Mouse (Mus musculus) neural tube, embryonic 14.5 days (tissue): ENCODE measurements around the gene Themis2. TPM values are rescaled to one million over a fixed set of nuclear protein-coding genes. Genes with fewer than 3 reads are reported as not detected.
"Not testable (repeated sequence)": the region's sequence is repeated elsewhere in the genome, so short reads cannot be mapped to it uniquely, and the experiment has no call there.

ENCODE experiments used
- ATAC-seq: fragments of 200-750 bp; cut with Nextera tagmentation; 2 replicates; pipeline ENCODE4 v1.8.0; 2017; ENCODE audit warnings: low read depth, mild to moderate bottlenecking, moderate TSS enrichment, moderate library complexity
- H3K27ac ChIP-seq: fragments of 300-500 bp; sonication (generic); 2 replicates; pipeline ENCODE4 v1.5.1; 2014; ENCODE audit warnings: low read depth, mild to moderate bottlenecking, control low read depth, low read length, moderate library complexity, mixed read lengths
- H3K27me3 ChIP-seq: fragments of 300-500 bp; sonication (generic); 2 replicates; pipeline ENCODE4 v1.6.1; 2014; ENCODE audit warnings: low read length; ENCODE audit not compliant: control insufficient read depth, insufficient read depth
- H3K36me3 ChIP-seq: fragments of 300-500 bp; sonication (generic); 2 replicates; pipeline ENCODE4 v1.6.1; 2014; ENCODE audit warnings: low read length, mixed read lengths; ENCODE audit not compliant: control insufficient read depth, insufficient read depth
- H3K4me1 ChIP-seq: fragments of 300-500 bp; sonication (generic); 2 replicates; pipeline ENCODE4 v1.6.1; 2014; ENCODE audit warnings: low read length; ENCODE audit not compliant: control insufficient read depth, insufficient read depth
- H3K4me2 ChIP-seq: fragments of 300-500 bp; sonication (generic); 2 replicates; pipeline ENCODE4 v1.6.1; 2014; ENCODE audit warnings: mild to moderate bottlenecking, low read depth, low read length, control low read depth
- H3K4me3 ChIP-seq: fragments of 300-500 bp; sonication (generic); 2 replicates; pipeline ENCODE4 v1.5.1; 2014; ENCODE audit warnings: low read depth, low read length, control low read depth, mixed read lengths
- H3K9ac ChIP-seq: fragments of 300-500 bp; sonication (generic); replicated peaks from 2 replicates; pipeline ENCODE4 v1.6.1; 2014; ENCODE audit warnings: low read depth, mild to moderate bottlenecking, control low read depth, low read length, mixed read lengths
- H3K9me3 ChIP-seq: fragments of 300-500 bp; sonication (generic); 2 replicates; pipeline ENCODE4 v1.6.1; 2016; ENCODE audit warnings: low read length; ENCODE audit not compliant: control insufficient read depth
- WGBS: fragments of 180-500 bp; shearing (Covaris S2); extraction: QIAGEN DNeasy Blood & Tissue Kit; methylation state at CpG from one replicate; pipeline ENCODE4 v1.1.7; 2014; 5-methylcytosine and 5-hydroxymethylcytosine counted together
- polyA plus RNA-seq: library from polyadenylated mRNA; unstranded; fragments of >200 nt; fragmentation: Nextera tagmentation; extraction: Ambion mirVana; gene quantifications from 2 replicates; pipeline ENCODE4 v1.2.1, GENCODE M21; 2014

Gene Themis2
- polyA plus RNA-seq, 1 experiment from 2014 or later: 0.11 TPM

GRCm38 (mm10) chr4:132802171-132802637 is 6.0 kb upstream of the Themis2 start:
- Histone ChIP-seq H3K4me1 (no peaks in the 10 kb centered on the region), H3K9ac (no peak overlapping the region), H3K4me2 (no peak overlapping the region), H3K9me3 (no peaks in the 10 kb centered on the region), H3K27ac (no peak overlapping the region), H3K4me3 (no peak overlapping the region), H3K36me3 (no peaks in the 10 kb centered on the region), H3K27me3 (no peaks in the 10 kb centered on the region)
- WGBS: 72% methylated on average over 16 of the region's 16 CpGs
- no peak for ATAC-seq

DNA sequence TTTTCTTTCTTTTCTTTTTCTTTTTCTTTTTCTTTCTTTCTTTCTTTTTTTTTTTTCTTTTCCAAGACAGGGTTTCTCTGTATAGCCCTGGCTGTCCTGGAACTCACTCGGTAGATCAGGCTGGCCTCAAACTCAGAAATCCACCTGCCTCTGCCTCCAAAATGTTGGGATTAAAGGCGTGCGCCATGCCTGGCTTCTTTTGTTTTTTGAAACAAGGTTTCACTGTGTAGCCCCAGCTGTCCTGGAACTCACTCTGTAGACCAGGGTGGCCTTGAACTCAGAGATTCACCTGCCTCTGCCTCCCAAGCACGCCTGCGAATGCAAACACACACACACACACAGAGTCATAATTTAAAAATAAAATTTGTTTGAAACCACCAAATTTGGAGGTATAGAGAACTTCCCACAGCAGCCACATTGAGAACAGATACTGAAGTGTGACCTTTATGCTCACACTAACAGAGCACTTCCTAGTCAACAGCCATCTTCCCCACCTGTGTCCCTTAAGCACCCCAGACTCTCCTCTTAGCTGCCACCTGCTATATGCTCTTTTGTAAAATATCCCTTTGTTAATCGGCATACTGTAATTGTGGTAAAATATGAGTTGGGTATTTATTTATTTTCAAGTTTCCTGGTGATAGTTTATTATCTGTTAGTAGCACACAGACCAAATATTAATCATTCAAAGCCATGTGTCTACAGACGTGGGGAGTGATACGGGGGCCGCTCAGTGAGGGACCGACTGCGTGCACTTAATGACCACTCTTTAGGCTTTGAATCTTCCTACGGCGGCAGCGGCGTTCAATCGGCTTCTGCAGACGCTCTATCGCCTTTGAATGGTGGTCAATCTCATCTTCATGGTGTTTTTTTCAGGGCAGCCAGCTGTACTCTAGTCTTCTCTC is 5.2 kb upstream of the Themis2 start:
- H3K36me3 ChIP-seq: no peaks in the 10 kb centered on the region
- no peaks in the 10 kb centered on the region for H3K9me3 ChIP-seq
- no peak overlapping the region for H3K9ac ChIP-seq
- no peaks in the 10 kb centered on the region for H3K4me1 ChIP-seq
- 82% methylated on average over 18 of the region's 18 CpGs for WGBS
- no peak overlapping the region for H3K4me2 ChIP-seq
- H3K27ac ChIP-seq: no peak overlapping the region
- no peaks in the 10 kb centered on the region for H3K27me3 ChIP-seq
- ATAC-seq: no peak
- no peak overlapping the region for H3K4me3 ChIP-seq

DNA sequence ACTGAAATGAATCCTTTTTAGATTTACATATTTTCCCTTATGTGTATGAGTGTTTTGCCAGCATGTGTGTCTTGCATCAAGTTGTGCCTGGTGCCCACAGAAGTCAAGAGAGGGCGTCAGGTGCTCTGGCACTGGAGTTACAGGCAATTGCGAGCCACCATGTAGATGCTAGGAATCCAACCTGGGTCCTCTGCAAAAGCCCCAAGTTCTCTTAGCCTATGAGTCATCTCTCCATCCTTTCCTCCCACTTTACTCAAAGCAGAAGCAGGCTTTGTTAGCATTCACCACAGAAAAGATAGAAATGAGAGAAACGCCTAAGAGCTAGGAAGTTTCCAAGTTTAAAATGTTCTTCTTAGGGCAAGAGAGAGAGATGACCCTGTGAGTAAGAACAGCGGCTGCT is 3.7 kb upstream of the Themis2 start:
- H3K36me3 ChIP-seq: no peaks in the 10 kb centered on the region
- H3K4me2 ChIP-seq: no peak overlapping the region
- WGBS: 94% methylated on average over 4 of the region's 4 CpGs
- H3K27ac ChIP-seq: no peak overlapping the region
- H3K9ac ChIP-seq: no peak overlapping the region
- H3K4me1 ChIP-seq: no peaks in the 10 kb centered on the region
- no peaks in the 10 kb centered on the region for H3K9me3 ChIP-seq
- no peaks in the 10 kb centered on the region for H3K27me3 ChIP-seq
- ATAC-seq: no peak
- no peak overlapping the region for H3K4me3 ChIP-seq

DNA sequence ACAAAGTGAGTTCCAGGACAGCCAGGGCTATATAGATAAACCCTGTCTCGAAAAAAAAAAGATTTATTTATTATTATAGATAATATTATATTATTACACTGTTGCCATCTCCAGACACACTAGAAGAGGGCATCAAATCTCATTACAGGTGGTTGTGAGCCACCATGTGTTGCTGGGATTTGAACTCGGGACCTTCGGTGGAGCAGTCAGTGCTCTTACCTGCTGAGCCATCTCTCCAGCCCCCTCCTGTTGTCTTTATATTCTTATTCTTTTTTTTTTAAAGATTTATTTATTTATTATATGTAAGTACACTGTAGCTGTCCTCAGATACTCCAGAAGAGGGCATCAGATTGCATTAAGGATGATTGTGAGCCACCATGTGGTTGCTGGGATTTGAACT is 2.5 kb upstream of the Themis2 start:
- ATAC-seq, H3K4me3 ChIP-seq, H3K36me3 ChIP-seq, H3K9ac ChIP-seq, H3K9me3 ChIP-seq, H3K4me1 ChIP-seq, H3K4me2 ChIP-seq, H3K27ac ChIP-seq, H3K27me3 ChIP-seq: not testable (repeated sequence)
- WGBS: 83% methylated on average over 3 of the region's 3 CpGs

DNA sequence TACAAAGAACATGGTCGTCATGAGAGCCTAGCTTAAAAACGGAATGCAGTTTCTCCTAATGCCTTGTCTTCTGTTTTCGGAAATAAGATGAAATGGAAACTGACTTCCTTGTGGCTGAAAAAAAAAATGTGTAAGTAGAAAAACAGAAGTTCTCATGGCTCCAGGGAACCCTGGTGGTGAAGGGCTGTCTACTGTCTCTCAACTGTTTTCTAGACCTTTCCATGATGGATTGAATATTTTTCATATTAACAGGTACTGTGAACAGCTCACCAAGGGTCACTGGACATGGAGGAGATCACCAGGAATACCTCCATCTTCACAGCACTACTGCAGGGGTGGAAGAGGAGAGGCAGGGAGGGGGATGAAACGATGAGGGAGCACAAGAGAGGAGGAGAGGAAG is 1.8 kb upstream of the Themis2 start:
- Histone ChIP-seq H3K4me2 (no peak overlapping the region), H3K4me3 (no peak overlapping the region), H3K4me1 (no peaks in the 10 kb centered on the region), H3K27ac (no peak overlapping the region), H3K9me3 (no peaks in the 10 kb centered on the region), H3K9ac (no peak overlapping the region), H3K27me3 (no peaks in the 10 kb centered on the region), H3K36me3 (no peaks in the 10 kb centered on the region)
- ATAC-seq: no peak
- WGBS: 79% methylated on average over 4 of the region's 4 CpGs

- H3K4me1 ChIP-seq: no peaks in the 10 kb centered on the region
- H3K9me3 ChIP-seq: no peaks in the 10 kb centered on the region
- H3K9ac ChIP-seq: no peak overlapping the region
- no peak overlapping the region for H3K27ac ChIP-seq
- 75% methylated on average over 1 of the region's 1 CpGs for WGBS
- H3K4me3 ChIP-seq: no peak overlapping the region
- ATAC-seq: no peak
- no peak overlapping the region for H3K4me2 ChIP-seq
- no peaks in the 10 kb centered on the region for H3K27me3 ChIP-seq
- H3K36me3 ChIP-seq: no peaks in the 10 kb centered on the region
Measured at GRCm38 (mm10) chr4:132797461-132797860, 1.3 kb upstream of the Themis2 start.

DNA sequence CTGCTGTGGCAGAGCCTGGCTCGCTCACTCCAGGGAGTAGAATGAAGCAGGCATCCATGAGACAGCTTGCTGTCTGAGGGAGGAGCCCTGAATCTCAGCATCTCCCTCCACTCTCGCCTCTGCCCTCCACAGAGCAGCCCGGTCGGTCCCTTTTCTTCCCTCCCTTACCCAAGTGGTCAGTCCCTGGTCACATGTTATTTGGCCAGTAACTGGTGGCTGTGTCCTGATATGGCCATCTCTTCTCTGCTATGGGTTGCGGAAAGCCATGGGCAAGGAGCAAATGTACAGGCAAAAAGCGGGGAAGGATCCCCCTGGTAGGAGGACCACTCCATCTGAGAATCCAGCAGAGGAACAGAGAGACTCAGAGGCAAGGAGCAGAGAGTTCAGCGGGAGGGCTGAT is 1.0 kb downstream of the Themis2 start:
- WGBS: 61% methylated on average over 7 of the region's 7 CpGs
- Histone ChIP-seq H3K27me3 (no peaks in the 10 kb centered on the region), H3K9me3 (no peaks in the 10 kb centered on the region), H3K4me2 (no peak overlapping the region), H3K36me3 (no peaks in the 10 kb centered on the region), H3K4me3 (no peak overlapping the region), H3K9ac (no peak overlapping the region), H3K4me1 (no peaks in the 10 kb centered on the region), H3K27ac (no peak overlapping the region)
- no peak for ATAC-seq

DNA sequence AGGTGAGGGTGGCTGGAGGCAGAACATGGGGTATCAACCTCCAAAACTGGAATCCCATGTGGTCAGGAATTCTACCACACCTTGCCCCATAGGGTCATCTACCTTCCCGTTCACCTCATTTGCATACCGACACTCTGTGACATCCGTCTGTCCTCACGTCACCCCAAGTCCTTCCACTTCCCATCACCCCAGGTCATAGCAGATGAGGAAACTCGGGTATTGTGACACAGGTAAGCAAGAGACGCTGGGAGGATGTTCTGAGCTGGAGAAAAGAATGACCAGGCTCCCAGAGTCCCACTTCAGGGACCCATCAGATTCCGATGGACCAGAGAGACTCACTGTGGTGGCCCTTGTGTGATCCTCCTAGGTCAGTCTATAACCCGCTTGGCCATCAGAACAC is 1.4 kb downstream of the Themis2 start:
- H3K4me3 ChIP-seq: no peak overlapping the region
- 86% methylated on average over 8 of the region's 8 CpGs for WGBS
- H3K4me1 ChIP-seq: no peaks in the 10 kb centered on the region
- no peak overlapping the region for H3K4me2 ChIP-seq
- H3K36me3 ChIP-seq: no peaks in the 10 kb centered on the region
- H3K27ac ChIP-seq: no peak overlapping the region
- no peaks in the 10 kb centered on the region for H3K9me3 ChIP-seq
- no peak overlapping the region for H3K9ac ChIP-seq
- no peaks in the 10 kb centered on the region for H3K27me3 ChIP-seq
- ATAC-seq: no peak

- Histone ChIP-seq H3K27ac (no peak overlapping the region), H3K9ac (no peak overlapping the region), H3K9me3 (no peaks in the 10 kb centered on the region), H3K4me2 (no peak overlapping the region), H3K4me3 (no peak overlapping the region), H3K4me1 (no peaks in the 10 kb centered on the region), H3K36me3 (no peaks in the 10 kb centered on the region), H3K27me3 (no peaks in the 10 kb centered on the region)
- WGBS: 73% methylated on average over 9 of the region's 9 CpGs
- no peak for ATAC-seq
Measured at GRCm38 (mm10) chr4:132794028-132794427, 2.2 kb downstream of the Themis2 start.
